Mouse (Mus musculus): ENCODE results near the gene Naa40. TPM values are rescaled to one million over a fixed set of nuclear protein-coding genes. Genes with fewer than 3 reads are reported as not detected.
A peak's percentile ranks its signal among the peaks of the same experiment; 100 is the strongest.

The Naa40 gene
- polyA plus RNA-seq, 1 experiment = 1.7 TPM

DNA sequence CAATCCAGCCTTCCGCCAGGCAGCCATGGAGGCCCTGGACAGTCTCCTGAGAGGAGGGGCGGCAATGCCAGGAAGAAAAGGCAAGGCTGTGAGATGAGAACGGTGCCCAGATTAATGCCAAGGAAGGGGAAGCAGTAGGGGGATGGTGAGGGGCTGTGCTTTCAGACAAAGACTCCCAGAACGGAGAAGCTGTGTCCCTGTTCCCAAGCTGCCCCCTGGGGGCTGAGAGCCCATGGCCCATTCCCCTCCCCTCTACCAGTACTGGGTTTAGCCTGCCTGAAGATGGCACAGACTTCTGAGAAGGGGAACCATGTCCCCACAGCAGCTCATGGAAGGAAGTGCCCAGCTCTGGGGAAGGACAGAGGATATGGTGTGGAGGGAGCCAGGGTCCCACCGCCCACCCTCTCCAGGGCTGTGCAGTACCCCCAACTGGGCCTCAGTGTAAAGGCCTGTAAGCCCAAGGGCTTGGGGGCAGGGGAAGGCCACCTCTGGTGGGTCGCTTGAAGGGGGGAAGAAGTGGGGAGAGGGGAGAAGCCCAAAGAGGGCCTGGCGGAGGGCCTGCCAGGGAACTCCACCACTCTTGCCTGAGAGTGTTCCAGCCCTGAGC lies 35.2 kb upstream of the Naa40 start:
- Histone ChIP-seq H3K9me3 (ENCODE audit: control insufficient read depth, low read length) (no peaks in the 10 kb centered on the region), H3K27me3 (ENCODE audit: control insufficient read depth) (no peaks in the 10 kb centered on the region), H3K4me3 (replicated peaks) (no peak overlapping the region), H3K4me1 (ENCODE audit: control insufficient read depth) (peaks cover 5% of the 10 kb centered on the region), H3K36me3 (ENCODE audit: control insufficient read depth) (peaks cover 58% of the 10 kb centered on the region)
- no peak for TF ChIP-seq GATA1 (IDR thresholded peaks at IDR 0.05; ENCODE audit: low read length)
- no peak for TF ChIP-seq TAL1 (IDR thresholded peaks at IDR 0.05; ENCODE audit: low read length)

DNA sequence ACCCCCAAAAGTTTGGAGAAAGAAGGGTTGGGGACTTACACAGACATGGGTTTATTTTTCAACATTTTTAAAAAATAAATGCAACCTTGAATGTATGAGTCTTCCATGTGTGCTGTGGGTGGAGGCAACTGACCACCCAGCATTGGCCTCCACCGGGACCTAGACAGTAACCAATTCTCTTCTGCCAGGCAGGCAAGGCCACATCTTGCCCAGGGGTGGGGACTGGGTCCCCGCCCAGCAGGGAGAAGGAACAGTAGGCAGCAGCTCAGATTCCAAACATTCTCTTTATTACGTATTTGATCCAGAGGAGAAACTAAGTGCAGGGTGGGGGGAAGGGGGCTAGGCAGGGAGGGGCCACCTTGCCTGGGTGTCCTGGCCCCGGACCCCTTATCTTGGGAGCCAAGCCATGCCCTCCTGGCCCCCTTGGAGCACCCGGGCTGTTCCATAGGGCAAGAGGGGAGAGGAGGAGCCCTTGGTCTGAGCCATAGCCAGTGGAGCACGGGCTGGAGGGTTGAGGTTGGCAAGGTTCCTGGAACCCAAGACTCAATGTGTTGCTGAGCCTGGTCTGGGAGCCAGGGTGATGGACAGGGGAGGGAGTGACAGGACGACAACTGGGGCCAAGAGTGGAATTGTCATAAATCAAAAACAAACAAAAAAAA lies 34.3 kb upstream of the Naa40 start:
- H3K4me1 ChIP-seq (ENCODE audit: control insufficient read depth) = peaks cover 5% of the 10 kb centered on the region
- H3K9me3 ChIP-seq (ENCODE audit: control insufficient read depth, low read length) = no peaks in the 10 kb centered on the region
- 0 out of 2 replicates have a peak, but pooled peaks cover 2% of the 10 kb centered on the region for H3K27me3 ChIP-seq (ENCODE audit: control insufficient read depth)
- no peak overlapping the region for H3K4me3 ChIP-seq (replicated peaks)
- peaks cover 49% of the 10 kb centered on the region for H3K36me3 ChIP-seq (ENCODE audit: control insufficient read depth)
- no peak for TF ChIP-seq TAL1 (IDR thresholded peaks at IDR 0.05; ENCODE audit: low read length)
- no peak for TF ChIP-seq GATA1 (IDR thresholded peaks at IDR 0.05; ENCODE audit: low read length)

DNA sequence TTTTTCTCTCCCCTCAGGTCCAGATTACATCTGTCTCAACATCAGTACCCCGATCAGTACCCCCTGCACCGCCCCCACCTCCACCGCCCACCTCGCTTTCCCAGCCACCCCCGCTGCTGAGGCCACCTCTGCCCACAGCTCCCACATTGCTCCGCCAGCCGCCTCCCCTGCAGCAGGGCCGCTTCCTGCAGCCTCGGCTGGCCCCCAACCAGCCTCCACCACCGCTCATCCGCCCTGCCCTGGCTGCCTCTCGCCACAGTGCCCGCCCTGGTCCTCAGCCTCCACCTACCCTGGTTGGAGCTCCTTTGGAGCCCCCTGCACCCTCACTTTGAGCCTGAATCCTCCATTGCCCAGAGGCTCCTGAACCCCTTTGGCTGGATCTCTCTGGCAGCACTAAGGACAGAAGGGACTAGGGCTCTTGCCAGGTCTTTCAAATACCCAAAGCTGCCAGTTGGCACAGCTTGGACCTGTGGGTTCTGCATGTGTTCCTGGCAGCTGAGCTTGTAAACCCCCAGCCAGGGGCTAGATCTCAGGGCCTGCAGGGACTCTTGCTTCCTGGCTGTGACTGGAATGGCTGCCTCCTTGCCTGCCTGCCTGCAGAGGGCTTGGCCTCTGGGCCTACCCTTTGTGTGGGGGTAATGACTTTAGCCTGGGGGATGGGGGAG lies 33.5 kb upstream of the Naa40 start:
- peaks cover 5% of the 10 kb centered on the region for H3K4me1 ChIP-seq (ENCODE audit: control insufficient read depth)
- peaks cover 8% of the 10 kb centered on the region for H3K27me3 ChIP-seq (ENCODE audit: control insufficient read depth)
- TF ChIP-seq TAL1 (IDR thresholded peaks at IDR 0.05; ENCODE audit: low read length) (no peak), GATA1 (IDR thresholded peaks at IDR 0.05; ENCODE audit: low read length) (no peak)
- peaks cover 42% of the 10 kb centered on the region for H3K36me3 ChIP-seq (ENCODE audit: control insufficient read depth)
- H3K4me3 ChIP-seq (replicated peaks) = no peak overlapping the region
- H3K9me3 ChIP-seq (ENCODE audit: control insufficient read depth, low read length) = no peaks in the 10 kb centered on the region

GRCm38 (mm10) chr19:7273486-7273885 lies 32.5 kb upstream of the Naa40 start:
- no peak for TF ChIP-seq TAL1 (IDR thresholded peaks at IDR 0.05; ENCODE audit: low read length)
- no peak for TF ChIP-seq GATA1 (IDR thresholded peaks at IDR 0.05; ENCODE audit: low read length)
- peaks cover 32% of the 10 kb centered on the region for H3K36me3 ChIP-seq (ENCODE audit: control insufficient read depth)

GRCm38 (mm10) chr19:7269290-7270044 lies 28.5 kb upstream of the Naa40 start:
- Histone ChIP-seq H3K4me1 (ENCODE audit: control insufficient read depth) (peaks cover 30% of the 10 kb centered on the region), H3K27me3 (ENCODE audit: control insufficient read depth) (peaks cover 56% of the 10 kb centered on the region)

More at GRCm38 (mm10) chr19:7273486-7273885, 32.5 kb upstream of the Naa40 start:
- Histone ChIP-seq H3K9me3 (ENCODE audit: control insufficient read depth, low read length) (no peaks in the 10 kb centered on the region), H3K4me1 (ENCODE audit: control insufficient read depth) (peaks cover 10% of the 10 kb centered on the region), H3K27me3 (ENCODE audit: control insufficient read depth) (peaks cover 18% of the 10 kb centered on the region), H3K4me3 (replicated peaks) (no peak overlapping the region)

DNA sequence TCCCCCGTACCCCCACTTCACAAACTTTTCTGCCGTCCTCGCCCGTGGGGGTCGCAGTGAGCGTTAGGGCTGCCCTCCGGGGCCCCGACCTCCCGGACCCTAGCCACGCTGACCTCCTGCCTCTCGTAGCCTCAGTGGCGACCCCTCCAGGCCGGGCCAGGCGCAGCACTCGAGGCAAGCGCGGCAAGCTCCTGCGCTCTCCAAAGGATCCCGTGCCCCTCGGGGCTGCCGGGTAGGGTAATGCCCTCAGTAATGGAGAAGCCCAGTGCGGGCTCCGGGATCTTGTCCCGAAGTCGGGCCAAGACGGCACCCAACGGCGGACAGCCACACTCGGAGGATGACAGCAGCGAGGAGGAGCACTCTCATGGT lies 27.7 kb upstream of the Naa40 start:
- TF ChIP-seq TAL1 (IDR thresholded peaks at IDR 0.05; ENCODE audit: low read length) = no peak
- H3K36me3 ChIP-seq (ENCODE audit: control insufficient read depth) = no peaks in the 10 kb centered on the region
- peaks cover 30% of the 10 kb centered on the region for H3K4me1 ChIP-seq (ENCODE audit: control insufficient read depth)
- peaks cover 56% of the 10 kb centered on the region for H3K27me3 ChIP-seq (ENCODE audit: control insufficient read depth)
- peak overlapping the region; percentile 61 for H3K4me3 ChIP-seq (replicated peaks)
- H3K9me3 ChIP-seq (ENCODE audit: control insufficient read depth, low read length) = no peaks in the 10 kb centered on the region

More at GRCm38 (mm10) chr19:7269290-7270044, 28.5 kb upstream of the Naa40 start:
- Histone ChIP-seq H3K9me3 (ENCODE audit: control insufficient read depth, low read length) (no peaks in the 10 kb centered on the region), H3K36me3 (ENCODE audit: control insufficient read depth) (no peaks in the 10 kb centered on the region), H3K4me3 (replicated peaks) (peak overlapping the region; percentile 61)
- TF ChIP-seq GATA1 (IDR thresholded peaks at IDR 0.05; ENCODE audit: low read length) (no peak), TAL1 (IDR thresholded peaks at IDR 0.05; ENCODE audit: low read length) (no peak)

GRCm38 (mm10) chr19:7267781-7268721 lies 27.1 kb upstream of the Naa40 start:
- TF ChIP-seq GATA1 (IDR thresholded peaks at IDR 0.05; ENCODE audit: low read length) (no peak), TAL1 (IDR thresholded peaks at IDR 0.05; ENCODE audit: low read length) (no peak)
- peaks cover 56% of the 10 kb centered on the region for H3K27me3 ChIP-seq (ENCODE audit: control insufficient read depth)
- no peaks in the 10 kb centered on the region for H3K36me3 ChIP-seq (ENCODE audit: control insufficient read depth)
- no peaks in the 10 kb centered on the region for H3K9me3 ChIP-seq (ENCODE audit: control insufficient read depth, low read length)
- peaks cover 30% of the 10 kb centered on the region for H3K4me1 ChIP-seq (ENCODE audit: control insufficient read depth)
- peak overlapping the region; percentile 61 for H3K4me3 ChIP-seq (replicated peaks)

- TF ChIP-seq TAL1 (IDR thresholded peaks at IDR 0.05; ENCODE audit: low read length) = no peak
- no peak for TF ChIP-seq GATA1 (IDR thresholded peaks at IDR 0.05; ENCODE audit: low read length)
- Histone ChIP-seq H3K4me3 (replicated peaks) (peak within 1 kb of the TSS; percentile 61), H3K27me3 (ENCODE audit: control insufficient read depth) (peaks cover 56% of the 10 kb centered on the region), H3K9me3 (ENCODE audit: control insufficient read depth, low read length) (peaks cover 4% of the 10 kb centered on the region), H3K36me3 (ENCODE audit: control insufficient read depth) (no peaks in the 10 kb centered on the region), H3K4me1 (ENCODE audit: control insufficient read depth) (peaks cover 30% of the 10 kb centered on the region)
Observed at GRCm38 (mm10) chr19:7267091-7267741, 26.2 kb upstream of the Naa40 start, which contains the start of gene Rcor2. Gene Rcor2 (plus strand): TSS chr19:7267325.

All from erythroblast, embryonic 14.5 days (primary cell).